Mouse (Mus musculus) right cerebral cortex, postnatal 36 days (tissue): Measurements from ENCODE around the gene Xlr5b.
"Not testable (repeated sequence)": the region's sequence is repeated elsewhere in the genome, so short reads cannot be mapped to it uniquely, and the experiment has no call there.

Experiments
- DNase-seq, 2 experiments: peaks; one replicate each; pipeline ENCODE4 v3.0.0; 2022; ENCODE audit warnings: low spot score in 2 of 2, mixed read lengths in 1 of 2

The Xlr5b gene

DNA sequence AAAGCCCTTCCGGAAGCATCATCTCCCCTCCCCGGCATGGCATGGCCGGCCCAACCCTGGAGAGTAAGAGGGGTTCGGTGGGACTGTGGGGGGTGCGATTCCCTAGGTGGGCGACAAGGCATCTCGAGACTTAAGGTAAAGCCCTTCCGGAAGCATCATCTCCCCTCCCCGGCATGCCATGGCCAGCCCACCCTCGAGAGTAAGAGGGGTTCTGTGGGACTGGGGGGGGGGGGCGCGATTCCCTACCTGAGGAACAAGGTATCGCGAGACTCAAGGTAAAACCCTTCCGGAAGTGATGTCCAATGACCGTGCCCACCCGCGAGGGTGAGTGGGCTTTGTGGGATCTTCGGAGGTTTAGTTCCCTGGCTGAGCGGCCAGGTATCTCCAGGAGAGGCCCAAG lies at the start of gene Xlr5b:
Xlr5b (plus strand) TSS at position 301 of the 400 bp plus-strand sequence.
- not testable (repeated sequence) for DNase-seq

DNA sequence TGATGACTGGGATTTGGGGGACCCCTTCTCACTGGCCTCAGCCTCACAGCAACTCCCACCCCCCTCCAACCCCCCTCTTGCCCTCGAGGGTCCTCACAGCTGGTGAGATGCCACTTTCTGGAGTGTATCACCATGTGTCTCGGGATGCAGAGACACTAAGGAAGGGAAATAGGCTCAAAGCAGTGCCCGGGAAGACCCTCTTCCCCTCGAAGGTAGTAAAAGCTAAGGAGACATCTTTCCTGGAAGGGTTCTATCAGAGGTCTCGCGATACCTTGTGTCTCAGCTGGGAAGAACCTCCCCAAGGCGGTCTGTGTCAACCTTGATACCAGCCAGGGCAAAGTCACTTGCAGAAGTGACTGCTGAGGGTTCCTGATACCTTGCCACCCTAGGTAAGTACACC lies 31.8 kb upstream of the Xlr5b start, which contains the start of gene Gm14685:
Gm14685 (plus strand) TSS at position 301 of the 400 bp plus-strand sequence.
- DNase-seq = not testable (repeated sequence)

DNA sequence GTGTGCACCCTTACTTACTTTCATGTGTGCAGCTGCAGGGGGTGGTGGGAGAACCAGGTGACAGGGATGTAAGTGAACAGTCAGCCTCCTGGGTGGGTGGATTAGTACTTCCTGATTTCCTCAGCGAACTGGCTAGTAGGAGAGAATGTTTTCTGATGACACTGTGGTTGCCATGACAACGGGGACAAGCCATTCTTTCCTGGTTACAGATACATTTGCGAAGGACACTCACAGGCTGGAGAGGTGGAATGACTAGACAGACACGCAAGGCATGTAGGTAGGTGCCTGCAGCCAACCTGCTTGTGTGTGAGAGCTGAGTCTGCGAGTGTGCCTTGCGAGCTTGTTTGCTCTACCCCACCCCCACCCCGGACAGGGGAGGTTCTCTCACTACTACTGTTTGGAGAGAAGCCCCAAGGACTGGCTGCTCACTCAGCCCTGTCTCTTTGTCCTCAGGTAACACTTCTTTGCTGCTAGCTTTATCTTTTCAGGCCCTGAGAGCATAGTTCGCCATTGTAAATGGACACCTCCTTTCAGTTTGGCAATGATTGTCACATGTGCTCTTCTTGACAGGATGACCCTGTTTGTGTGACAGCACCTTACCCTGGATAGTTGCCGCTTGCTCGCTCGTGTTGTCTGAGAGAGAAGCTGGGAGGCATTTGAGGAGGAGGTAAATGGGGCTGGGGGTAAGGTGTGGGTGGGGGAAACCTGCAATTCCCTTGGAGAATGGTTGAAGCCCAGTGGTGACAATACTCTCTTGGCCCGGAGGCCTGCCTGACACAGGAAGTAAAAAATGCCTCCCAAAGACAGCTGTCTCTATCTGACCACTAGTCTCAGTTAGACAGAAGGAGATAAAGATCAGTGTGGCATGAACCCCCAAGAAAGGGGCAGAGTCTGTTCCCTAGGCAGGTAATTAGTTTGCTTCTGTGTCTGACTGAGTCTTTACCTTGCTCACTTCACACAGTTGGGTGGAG lies 25.5 kb upstream of the Xlr5b start:
- DNase-seq = not testable (repeated sequence)

DNA sequence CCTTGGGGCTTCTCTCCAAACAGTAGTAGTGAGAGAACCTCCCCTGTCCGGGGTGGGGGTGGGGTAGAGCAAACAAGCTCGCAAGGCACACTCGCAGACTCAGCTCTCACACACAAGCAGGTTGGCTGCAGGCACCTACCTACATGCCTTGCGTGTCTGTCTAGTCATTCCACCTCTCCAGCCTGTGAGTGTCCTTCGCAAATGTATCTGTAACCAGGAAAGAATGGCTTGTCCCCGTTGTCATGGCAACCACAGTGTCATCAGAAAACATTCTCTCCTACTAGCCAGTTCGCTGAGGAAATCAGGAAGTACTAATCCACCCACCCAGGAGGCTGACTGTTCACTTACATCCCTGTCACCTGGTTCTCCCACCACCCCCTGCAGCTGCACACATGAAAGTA lies 5.4 kb upstream of the Xlr5b start:
- DNase-seq = not testable (repeated sequence)

DNA sequence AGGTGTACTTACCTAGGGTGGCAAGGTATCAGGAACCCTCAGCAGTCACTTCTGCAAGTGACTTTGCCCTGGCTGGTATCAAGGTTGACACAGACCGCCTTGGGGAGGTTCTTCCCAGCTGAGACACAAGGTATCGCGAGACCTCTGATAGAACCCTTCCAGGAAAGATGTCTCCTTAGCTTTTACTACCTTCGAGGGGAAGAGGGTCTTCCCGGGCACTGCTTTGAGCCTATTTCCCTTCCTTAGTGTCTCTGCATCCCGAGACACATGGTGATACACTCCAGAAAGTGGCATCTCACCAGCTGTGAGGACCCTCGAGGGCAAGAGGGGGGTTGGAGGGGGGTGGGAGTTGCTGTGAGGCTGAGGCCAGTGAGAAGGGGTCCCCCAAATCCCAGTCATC lies 754 bp downstream of the Xlr5b start, which contains the start of gene DXBay18:
DXBay18 (minus strand) TSS at position 101 of the 400 bp plus-strand sequence.
- not testable (repeated sequence) for DNase-seq

DNA sequence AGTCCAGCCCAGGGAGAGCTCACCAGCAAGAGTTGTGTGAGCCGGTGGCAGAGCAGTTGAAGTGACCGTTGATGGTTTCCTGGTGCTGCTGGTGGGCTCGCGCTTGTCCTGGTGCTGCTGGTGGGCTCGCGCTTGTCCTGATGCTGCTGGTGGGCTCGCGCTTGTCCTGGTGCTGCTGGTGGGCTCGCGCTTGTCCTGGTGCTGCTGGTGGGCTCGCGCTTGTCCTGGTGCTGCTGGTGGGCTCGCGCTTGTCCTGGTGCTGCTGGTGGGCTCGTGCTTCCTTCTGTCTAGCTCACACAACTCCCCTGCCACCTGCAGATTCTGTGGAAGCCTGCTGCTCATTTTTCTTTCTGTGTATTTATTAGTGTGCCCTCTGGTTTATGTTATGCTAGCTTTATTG lies 28.3 kb downstream of the Xlr5b start, which contains the start of gene Spin2d:
Spin2d (minus strand) TSS at position 101 of the 400 bp plus-strand sequence.
- DNase-seq = not testable (repeated sequence)

DNA sequence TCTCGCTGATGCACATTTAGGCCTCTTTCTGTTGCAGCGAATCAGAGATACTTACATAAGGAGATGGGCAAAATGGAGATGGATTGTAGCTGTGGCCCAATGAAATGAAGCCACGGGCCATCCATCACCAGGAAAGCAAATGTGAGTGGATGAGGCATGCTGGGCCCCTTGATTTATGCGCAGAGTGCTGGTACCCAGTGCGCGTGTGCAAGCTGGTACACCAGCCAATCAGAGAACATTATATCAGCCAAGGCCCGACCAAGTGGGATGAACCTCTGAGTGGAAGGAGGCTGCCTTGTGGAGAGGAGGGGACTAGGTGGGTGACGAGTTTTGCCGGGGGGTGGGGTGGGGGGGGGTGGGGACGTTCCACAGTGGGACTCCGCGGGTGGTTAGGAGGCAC lies 43.3 kb downstream of the Xlr5b start, which contains the start of gene Xlr3b:
Xlr3b (plus strand) TSS at position 274 of the 400 bp plus-strand sequence.
- peak in 1 of 2 experiments; percentile 18 for DNase-seq
